Mouse (Mus musculus) heart, embryonic 15.5 days (tissue): ENCODE measurements around the gene Smpd2. TPM values are rescaled to one million over a fixed set of nuclear protein-coding genes. Genes with fewer than 3 reads are reported as not detected.

Source experiments
- ATAC-seq: fragments of 200-750 bp; cut with Nextera tagmentation; replicated peaks from 2 replicates; pipeline ENCODE4 v1.8.0; 2017; ENCODE audit warnings: low read depth, moderate TSS enrichment; ENCODE audit not compliant: insufficient number of reproducible peaks, insufficient read depth, low FRiP score
- H3K27ac ChIP-seq: fragments of 300-500 bp; sonication (generic); 2 replicates; pipeline ENCODE4 v1.5.1; 2015; ENCODE audit warnings: mild to moderate bottlenecking, inconsistent platforms
- H3K27me3 ChIP-seq: fragments of 300-500 bp; sonication (generic); 2 replicates; pipeline ENCODE4 v1.6.1; 2015; ENCODE audit warnings: inconsistent platforms
- H3K36me3 ChIP-seq: fragments of 300-500 bp; sonication (generic); 2 replicates; pipeline ENCODE4 v1.6.1; 2015; ENCODE audit warnings: mild to moderate bottlenecking, inconsistent platforms
- H3K4me1 ChIP-seq: fragments of 300-500 bp; sonication (generic); replicated peaks from 2 replicates; pipeline ENCODE4 v1.6.1; 2015; ENCODE audit warnings: inconsistent platforms
- H3K4me2 ChIP-seq: fragments of 300-500 bp; sonication (generic); 2 replicates; pipeline ENCODE4 v1.6.1; 2015; ENCODE audit warnings: inconsistent platforms, mild to moderate bottlenecking, moderate library complexity
- H3K4me3 ChIP-seq: fragments of 300-500 bp; sonication (generic); 2 replicates; pipeline ENCODE4 v1.5.1; 2015; ENCODE audit warnings: mild to moderate bottlenecking, inconsistent platforms
- H3K9ac ChIP-seq: fragments of 300-500 bp; sonication (generic); 2 replicates; pipeline ENCODE4 v1.6.1; 2015; ENCODE audit warnings: mild to moderate bottlenecking, inconsistent platforms
- H3K9me3 ChIP-seq: fragments of 300-500 bp; sonication (generic); replicated peaks from 2 replicates; pipeline ENCODE4 v1.6.1; 2016; ENCODE audit warnings: inconsistent platforms
- WGBS: fragments of 180-500 bp; shearing (Covaris S2); methylation state at CpG from one replicate; pipeline ENCODE4 v1.1.7; 2015; ENCODE audit warnings: mixed read lengths; 5-methylcytosine and 5-hydroxymethylcytosine counted together
- polyA plus RNA-seq: library from polyadenylated mRNA; unstranded; fragments of >200 nt; fragmentation: Nextera tagmentation; extraction: Ambion mirVana; gene quantifications from 2 replicates; pipeline ENCODE4 v1.2.1, GENCODE M21; 2015

Gene Smpd2
- polyA plus RNA-seq, 1 experiment from 2014 or later, result 50.5 TPM

DNA sequence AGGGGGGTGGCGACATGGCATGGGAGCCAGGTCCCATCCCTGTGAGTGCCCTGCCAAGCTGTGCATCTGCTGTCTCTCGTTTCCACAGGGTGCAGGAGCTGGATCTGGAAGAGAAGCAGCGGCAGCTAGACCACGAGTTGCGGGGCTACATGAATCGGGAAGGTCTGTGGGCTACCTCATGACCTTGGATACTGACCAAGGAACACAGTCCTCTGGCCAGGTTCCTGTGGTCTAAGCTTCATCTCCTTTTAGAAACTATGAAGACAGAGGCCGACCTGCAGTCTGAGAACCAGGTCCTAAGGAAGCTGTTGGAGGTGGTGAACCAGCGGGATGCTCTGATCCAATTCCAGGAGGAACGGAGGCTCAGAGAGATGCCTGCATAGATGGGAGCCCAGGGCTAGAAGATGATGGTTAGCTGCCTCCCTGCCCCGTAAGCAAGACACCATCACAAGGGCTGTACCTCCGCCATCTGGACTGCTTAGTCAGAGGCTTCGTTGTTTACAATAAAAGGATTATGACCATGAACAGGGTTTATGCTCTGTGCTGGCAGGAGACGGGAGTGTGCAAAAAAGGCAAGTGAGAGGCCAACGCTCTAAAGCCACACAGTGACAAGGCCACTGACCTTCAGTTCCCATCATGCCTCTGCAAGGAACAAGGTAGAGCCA is 3.5 kb downstream of the Smpd2 start:
- no peak for ATAC-seq
- Histone ChIP-seq H3K27me3 (no peaks in the 10 kb centered on the region), H3K4me3 (no peak overlapping the region), H3K9ac (no peak overlapping the region), H3K36me3 (peaks cover 61% of the 10 kb centered on the region), H3K27ac (no peak overlapping the region), H3K4me1 (peaks cover 18% of the 10 kb centered on the region), H3K9me3 (no peaks in the 10 kb centered on the region), H3K4me2 (no peak overlapping the region)
- 85% methylated on average over 14 of the region's 14 CpGs for WGBS

DNA sequence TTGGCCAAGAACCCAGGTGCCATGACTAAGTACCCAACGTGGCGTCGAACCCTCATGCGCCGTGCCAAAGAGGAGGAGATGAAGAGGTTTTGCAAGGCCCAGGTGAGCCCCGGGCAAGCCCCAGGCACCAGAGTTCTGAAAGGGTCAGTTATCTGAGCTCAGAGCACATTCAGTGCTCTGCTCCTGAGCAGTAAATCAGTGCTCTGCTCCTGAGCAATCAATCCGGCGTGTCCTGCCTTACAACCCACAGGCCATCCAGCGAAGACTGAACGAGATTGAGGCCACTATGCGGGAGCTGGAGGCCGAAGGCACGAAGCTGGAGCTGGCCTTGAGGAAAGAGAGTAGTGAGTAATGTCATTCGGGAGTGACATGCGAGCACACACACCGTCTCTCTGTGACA is 4.4 kb downstream of the Smpd2 start:
- Histone ChIP-seq H3K4me3 (no peak overlapping the region), H3K27me3 (no peaks in the 10 kb centered on the region), H3K4me2 (no peak overlapping the region), H3K36me3 (peaks cover 62% of the 10 kb centered on the region), H3K4me1 (peaks cover 26% of the 10 kb centered on the region), H3K9ac (no peak overlapping the region), H3K27ac (no peak overlapping the region), H3K9me3 (no peaks in the 10 kb centered on the region)
- ATAC-seq, result no peak
- WGBS, result 90% methylated on average over 16 of the region's 16 CpGs

GRCm38 (mm10) chr10:41482446-41482845 is 7.7 kb downstream of the Smpd2 start:
- Histone ChIP-seq H3K4me2 (no peak overlapping the region), H3K27me3 (no peaks in the 10 kb centered on the region), H3K27ac (no peak overlapping the region), H3K36me3 (peaks cover 70% of the 10 kb centered on the region), H3K4me3 (no peak overlapping the region), H3K4me1 (peaks cover 26% of the 10 kb centered on the region), H3K9me3 (no peaks in the 10 kb centered on the region), H3K9ac (no peak overlapping the region)
- no peak for ATAC-seq
- 87% methylated on average over 7 of the region's 7 CpGs for WGBS

DNA sequence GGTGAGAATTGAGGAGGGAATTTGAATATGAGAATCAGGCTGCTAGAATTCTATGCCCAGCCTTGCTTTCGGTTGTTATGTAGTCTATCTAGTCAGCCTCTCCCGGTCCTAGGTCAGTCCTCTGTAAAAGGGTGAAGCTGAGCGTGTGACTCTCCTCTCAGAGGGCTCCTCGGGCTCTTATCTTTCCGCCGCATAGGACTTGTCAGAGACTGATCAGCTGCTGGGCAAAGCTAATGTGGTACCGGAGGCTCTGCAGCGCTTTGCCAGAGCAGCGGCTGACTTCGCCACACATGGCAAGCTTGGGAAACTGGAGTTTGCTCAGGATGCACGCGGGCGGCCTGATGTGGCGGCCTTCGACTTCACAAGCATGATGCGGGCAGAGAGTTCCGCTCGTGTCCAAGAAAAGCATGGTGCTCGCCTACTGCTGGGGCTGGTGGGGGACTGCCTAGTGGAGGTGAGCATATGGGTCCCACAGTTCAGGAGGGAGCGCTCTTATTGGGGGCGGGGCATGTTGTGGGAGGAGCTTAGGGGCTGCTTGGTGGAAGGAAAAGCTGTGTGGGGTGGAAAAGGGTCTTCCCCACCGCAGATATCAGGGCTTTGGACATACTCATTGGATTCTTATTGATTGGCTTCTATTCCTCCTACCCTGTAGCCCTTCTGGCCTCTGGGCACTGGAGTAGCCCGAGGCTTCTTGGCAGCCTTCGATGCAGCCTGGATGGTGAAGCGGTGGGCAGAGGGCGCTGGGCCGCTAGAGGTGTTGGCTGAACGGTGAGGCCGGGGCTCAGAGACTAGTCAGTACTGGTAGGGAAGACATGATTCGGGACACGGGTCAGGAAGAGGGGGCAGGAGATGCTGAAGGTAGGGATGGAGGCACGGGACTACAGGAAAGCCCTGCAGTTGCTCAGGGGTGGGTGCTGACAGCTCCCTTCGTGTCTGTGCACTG is 9.0 kb downstream of the Smpd2 start:
- Histone ChIP-seq H3K4me1 (peaks cover 33% of the 10 kb centered on the region), H3K9me3 (no peaks in the 10 kb centered on the region), H3K4me2 (no peak overlapping the region), H3K27me3 (no peaks in the 10 kb centered on the region), H3K4me3 (no peak overlapping the region), H3K36me3 (peaks cover 58% of the 10 kb centered on the region), H3K9ac (no peak overlapping the region), H3K27ac (no peak overlapping the region)
- no peak for ATAC-seq
- WGBS, result 50% methylated on average over 33 of the region's 33 CpGs

DNA sequence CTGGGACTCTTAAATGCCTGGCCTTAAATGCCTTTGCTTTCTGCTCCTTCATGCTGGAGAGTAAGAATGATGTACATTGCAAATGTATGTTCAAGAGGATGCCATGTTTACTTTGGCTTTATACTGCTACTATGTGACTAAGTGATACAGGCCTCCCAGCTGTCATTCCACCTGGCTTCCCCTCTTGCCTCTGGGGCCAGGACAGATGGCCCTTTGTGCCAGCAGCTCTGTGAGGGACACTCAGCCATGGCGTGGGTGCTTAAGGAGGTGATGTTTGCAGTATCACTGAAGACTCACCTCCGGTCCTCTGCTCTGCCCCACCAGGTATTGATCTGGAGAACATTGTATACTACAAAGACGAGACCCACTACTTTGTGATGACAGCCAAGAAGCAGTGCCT is 10.2 kb downstream of the Smpd2 start:
- Histone ChIP-seq H3K36me3 (peaks cover 45% of the 10 kb centered on the region), H3K4me1 (peaks cover 43% of the 10 kb centered on the region)

DNA sequence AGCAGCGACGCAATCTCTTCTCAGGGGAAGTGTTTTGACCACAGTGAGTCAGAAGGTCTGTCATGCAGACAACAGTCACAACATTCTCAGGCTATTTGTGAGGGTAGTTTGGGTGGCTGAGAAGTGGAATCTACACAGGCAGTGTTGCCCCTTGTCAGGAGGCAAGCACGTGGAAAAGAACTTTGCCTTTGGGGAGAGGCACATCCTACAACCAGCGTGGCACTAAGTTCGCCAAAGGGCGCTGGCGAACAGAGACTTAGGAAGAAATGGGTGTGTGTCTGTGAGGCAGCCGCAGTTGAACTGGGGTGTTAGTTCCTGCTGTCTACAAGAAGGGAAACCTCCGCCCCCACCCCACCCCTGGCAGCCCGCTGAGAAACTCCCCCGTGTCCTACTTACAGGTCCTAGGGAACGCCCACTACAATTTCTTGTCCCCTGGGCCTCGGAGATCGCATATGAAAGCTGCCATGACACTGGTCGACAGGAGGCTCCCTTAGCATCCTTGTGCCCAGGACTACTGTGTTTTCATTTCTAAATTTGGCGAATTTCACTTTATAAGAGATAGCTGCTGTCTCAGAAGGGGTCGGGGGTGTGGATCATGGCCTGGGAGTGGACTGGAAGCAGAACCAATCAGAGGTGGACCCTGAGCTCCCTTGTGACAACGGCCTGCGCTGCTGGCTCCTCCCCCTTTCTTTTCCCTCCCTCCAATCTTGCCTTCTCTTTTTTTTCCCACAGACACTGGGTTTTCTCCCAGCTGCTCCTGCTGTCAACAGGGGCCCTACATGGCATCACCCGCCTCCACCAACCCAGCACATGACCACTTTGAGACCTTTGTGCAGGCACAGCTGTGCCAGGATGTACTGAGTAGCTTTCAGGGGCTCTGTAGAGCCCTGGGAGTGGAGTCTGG is 12.6 kb downstream of the Smpd2 start:
- Histone ChIP-seq H3K36me3 (peaks cover 24% of the 10 kb centered on the region), H3K27me3 (no peaks in the 10 kb centered on the region), H3K4me1 (peaks cover 59% of the 10 kb centered on the region), H3K9me3 (no peaks in the 10 kb centered on the region), H3K27ac (peak overlapping the region; percentile 87), H3K4me3 (peak overlapping the region; percentile 65), H3K9ac (peak overlapping the region; percentile 67), H3K4me2 (peak overlapping the region; percentile 85)
- ATAC-seq, result peak; percentile 71
- WGBS, result 3% methylated on average over 20 of the region's 20 CpGs

More for the DNA sequence above, 10.2 kb downstream of the Smpd2 start:
- H3K9ac ChIP-seq, result no peak overlapping the region
- no peak overlapping the region for H3K27ac ChIP-seq
- H3K27me3 ChIP-seq, result no peaks in the 10 kb centered on the region
- H3K9me3 ChIP-seq, result no peaks in the 10 kb centered on the region
- WGBS, result 85% methylated on average over 3 of the region's 3 CpGs
- ATAC-seq, result no peak
- H3K4me2 ChIP-seq, result no peak overlapping the region
- no peak overlapping the region for H3K4me3 ChIP-seq

DNA sequence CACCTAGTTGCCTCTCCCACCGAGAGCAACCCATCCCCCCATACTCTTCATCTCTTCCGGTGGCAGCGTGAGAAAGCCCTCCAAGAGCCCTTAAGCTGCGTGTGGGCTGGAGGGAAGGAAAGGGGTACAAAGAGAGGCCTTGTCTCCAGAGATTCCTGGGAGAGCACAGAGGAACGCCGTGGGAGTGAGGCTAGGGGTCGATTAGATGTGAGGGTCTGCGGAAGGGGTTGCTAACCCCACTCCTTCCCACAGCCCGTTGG is 13.2 kb downstream of the Smpd2 start:
- peak overlapping the region; percentile 87 for H3K27ac ChIP-seq
- peaks cover 18% of the 10 kb centered on the region; the same call in 1 of the 2 replicates for H3K36me3 ChIP-seq
- WGBS, result under 1% methylated on average over 9 of the region's 9 CpGs
- peaks cover 62% of the 10 kb centered on the region for H3K4me1 ChIP-seq
- peak overlapping the region; percentile 67 for H3K9ac ChIP-seq
- H3K27me3 ChIP-seq, result no peaks in the 10 kb centered on the region
- peak overlapping the region; percentile 65 for H3K4me3 ChIP-seq
- H3K4me2 ChIP-seq, result peak overlapping the region; percentile 85
- no peak for ATAC-seq
- no peaks in the 10 kb centered on the region for H3K9me3 ChIP-seq

GRCm38 (mm10) chr10:41476171-41477017 is 13.8 kb downstream of the Smpd2 start, which contains the start of gene Mical1:
TSS of gene Mical1 (plus strand) at chr10:41476314.
- ATAC-seq, result peak; percentile 77
- Histone ChIP-seq H3K9me3 (no peaks in the 10 kb centered on the region), H3K4me1 (peaks cover 58% of the 10 kb centered on the region), H3K4me2 (peak within 1 kb of the TSS; percentile 85), H3K27ac (peak within 1 kb of the TSS; percentile 87), H3K27me3 (no peaks in the 10 kb centered on the region), H3K4me3 (peak within 1 kb of the TSS; percentile 65), H3K36me3 (peaks cover 15% of the 10 kb centered on the region; the same call in 1 of the 2 replicates), H3K9ac (peak within 1 kb of the TSS; percentile 67)
- under 1% methylated on average over 35 of the region's 35 CpGs for WGBS

- peaks cover 15% of the 10 kb centered on the region; the same call in 1 of the 2 replicates for H3K36me3 ChIP-seq
- 47% methylated on average over 1 of the region's 1 CpGs for WGBS
- H3K4me3 ChIP-seq, result no peak overlapping the region
- no peaks in the 10 kb centered on the region for H3K27me3 ChIP-seq
- H3K4me2 ChIP-seq, result peak overlapping the region; percentile 85
- H3K4me1 ChIP-seq, result peaks cover 48% of the 10 kb centered on the region
- H3K27ac ChIP-seq, result peak overlapping the region; percentile 87
- no peaks in the 10 kb centered on the region for H3K9me3 ChIP-seq
- no peak for ATAC-seq
- no peak overlapping the region for H3K9ac ChIP-seq
Observed at GRCm38 (mm10) chr10:41474981-41475391, 15.2 kb downstream of the Smpd2 start.

DNA sequence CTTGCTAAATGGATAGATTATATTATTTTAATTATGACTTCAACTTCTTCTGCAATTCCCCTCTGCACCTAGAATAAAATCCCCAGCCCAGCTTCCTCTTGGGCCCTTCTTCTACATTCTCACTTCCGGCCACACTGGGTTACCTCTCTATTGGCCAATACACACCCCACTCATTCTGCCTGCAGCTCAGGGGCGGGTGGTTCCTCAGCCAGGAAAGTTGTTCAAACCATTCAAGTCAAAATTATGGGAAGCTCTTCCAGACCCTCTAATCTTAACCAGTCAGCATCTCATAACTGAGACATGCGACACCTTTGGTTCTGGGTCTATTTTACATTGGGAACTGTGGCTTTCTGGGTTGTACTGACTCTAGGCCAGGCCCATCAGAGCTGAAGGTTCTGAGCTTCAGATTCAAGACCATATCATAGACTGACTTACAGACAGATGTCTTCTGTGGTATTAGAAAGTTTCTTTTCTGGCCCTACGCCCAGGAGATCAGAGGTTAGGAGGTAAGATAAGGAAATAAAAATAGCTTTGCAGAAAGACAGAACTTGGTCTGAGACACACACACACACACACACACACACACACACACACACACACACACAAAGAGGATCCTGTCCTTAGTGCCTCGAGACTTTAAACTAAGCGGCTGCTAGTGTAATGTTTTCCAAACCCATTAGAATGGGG is 16.2 kb downstream of the Smpd2 start:
- Histone ChIP-seq H3K27me3 (no peaks in the 10 kb centered on the region), H3K4me3 (no peak overlapping the region), H3K36me3 (peaks cover 7% of the 10 kb centered on the region; the same call in 1 of the 2 replicates), H3K9ac (no peak overlapping the region), H3K4me1 (peaks cover 48% of the 10 kb centered on the region), H3K9me3 (no peaks in the 10 kb centered on the region), H3K27ac (peak overlapping the region; percentile 87), H3K4me2 (no peak overlapping the region)
- 24% methylated on average over 6 of the region's 6 CpGs for WGBS
- ATAC-seq, result no peak
